Mouse (Mus musculus): ENCODE measurements around the gene Tmem270. TPM values are rescaled to one million over a fixed set of nuclear protein-coding genes. Genes with fewer than 3 reads are reported as not detected.

The Tmem270 gene
- polyA plus RNA-seq, 1 experiment from 2014 or later: not detected

DNA sequence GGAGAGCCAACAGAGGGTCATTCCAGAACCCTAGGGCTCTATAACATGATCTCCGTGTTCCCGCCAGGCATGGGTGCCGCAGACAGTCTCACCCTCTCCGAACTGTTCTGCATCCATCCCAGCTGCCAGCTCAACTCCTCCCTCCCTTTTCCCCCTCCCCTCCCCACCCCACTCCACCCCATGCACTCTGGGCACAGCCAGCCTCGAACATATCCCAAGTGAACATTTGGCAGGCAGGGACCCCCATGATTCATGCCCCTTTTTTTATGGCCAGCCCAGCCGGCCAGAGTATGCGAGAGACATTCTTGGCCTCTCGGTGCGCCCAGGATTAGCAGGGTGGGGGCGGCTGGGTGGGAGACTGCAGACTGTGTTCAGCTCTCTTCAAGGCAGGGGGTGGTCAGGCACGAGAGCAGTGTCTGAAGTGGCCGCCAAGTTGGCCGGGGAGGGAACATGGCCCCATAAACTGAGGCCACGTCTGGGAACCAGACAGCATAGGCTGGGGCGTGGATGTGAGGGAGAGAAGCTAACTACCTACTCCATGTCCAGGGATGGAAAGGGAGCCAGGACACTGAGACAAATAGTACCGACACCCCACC is 44.5 kb downstream of the Tmem270 start:
- H3K27ac ChIP-seq (replicated peaks): no peak overlapping the region
- H3K9ac ChIP-seq: no peak overlapping the region
- peaks cover 12% of the 10 kb centered on the region for H3K4me1 ChIP-seq
- WGBS: 73% methylated on average over 16 of the region's 16 CpGs
- no peak overlapping the region for H3K4me2 ChIP-seq
- no peaks in the 10 kb centered on the region for H3K36me3 ChIP-seq
- 0 out of 2 replicates have a peak, but pooled peaks cover 6% of the 10 kb centered on the region for H3K27me3 ChIP-seq (replicated peaks)
- ATAC-seq (ENCODE audit: extremely low read depth, insufficient number of reproducible peaks, low FRiP score, low TSS enrichment): no peak
- H3K9me3 ChIP-seq: no peaks in the 10 kb centered on the region
- no peak overlapping the region for H3K4me3 ChIP-seq

DNA sequence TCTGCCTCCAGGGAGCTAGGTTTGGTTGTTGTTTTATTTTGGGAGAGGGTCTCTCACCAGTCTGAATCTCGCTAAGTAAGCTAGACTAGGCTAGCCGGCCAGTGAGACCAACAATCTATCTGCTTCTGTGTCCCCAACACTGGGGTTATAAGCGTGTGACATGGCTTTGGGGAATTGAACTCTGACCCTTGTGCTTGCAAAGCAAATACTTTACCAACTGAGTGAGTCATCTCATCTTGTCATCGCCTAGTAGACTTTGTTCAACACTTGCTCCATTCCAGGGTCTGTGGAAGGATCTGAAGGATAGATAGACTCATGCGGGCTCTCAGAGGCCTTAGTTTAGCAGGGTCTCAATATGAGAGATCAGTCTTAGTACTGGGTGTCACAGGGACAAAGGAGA is 47.3 kb downstream of the Tmem270 start:
- Histone ChIP-seq H3K4me1 (no peaks in the 10 kb centered on the region), H3K27ac (replicated peaks) (no peak overlapping the region), H3K36me3 (no peaks in the 10 kb centered on the region), H3K27me3 (replicated peaks) (no peaks in the 10 kb centered on the region), H3K4me2 (no peak overlapping the region), H3K4me3 (no peak overlapping the region), H3K9ac (no peak overlapping the region), H3K9me3 (peaks cover 7% of the 10 kb centered on the region)
- no peak for ATAC-seq (ENCODE audit: extremely low read depth, insufficient number of reproducible peaks, low FRiP score, low TSS enrichment)
- 65% methylated on average over 5 of the region's 5 CpGs for WGBS

DNA sequence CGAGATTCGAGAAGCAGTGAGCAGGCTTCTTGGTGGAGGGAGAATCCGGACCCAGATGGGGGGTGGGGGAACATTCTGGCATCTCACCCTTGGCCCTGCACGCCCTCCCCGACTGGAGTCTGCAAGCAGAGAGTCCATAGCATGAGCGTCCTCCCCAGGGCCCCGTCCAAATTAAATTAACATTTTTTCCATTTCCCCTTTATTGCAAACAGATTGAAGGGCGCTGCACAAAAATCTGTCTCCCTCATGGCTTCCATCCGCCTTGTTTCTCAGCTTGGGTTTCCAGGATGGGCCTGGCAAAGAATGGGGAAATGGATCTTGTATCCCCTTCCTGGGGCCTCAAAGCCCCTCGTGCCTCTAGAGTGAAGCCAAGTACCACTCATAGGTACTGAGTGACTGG is 48.2 kb downstream of the Tmem270 start:
- Histone ChIP-seq H3K9ac (no peak overlapping the region), H3K27me3 (replicated peaks) (no peaks in the 10 kb centered on the region), H3K4me3 (no peak overlapping the region), H3K4me1 (no peaks in the 10 kb centered on the region), H3K9me3 (peaks cover 7% of the 10 kb centered on the region), H3K4me2 (no peak overlapping the region), H3K27ac (replicated peaks) (no peak overlapping the region), H3K36me3 (no peaks in the 10 kb centered on the region)
- ATAC-seq (ENCODE audit: extremely low read depth, insufficient number of reproducible peaks, low FRiP score, low TSS enrichment): no peak
- WGBS: 80% methylated on average over 10 of the region's 10 CpGs

DNA sequence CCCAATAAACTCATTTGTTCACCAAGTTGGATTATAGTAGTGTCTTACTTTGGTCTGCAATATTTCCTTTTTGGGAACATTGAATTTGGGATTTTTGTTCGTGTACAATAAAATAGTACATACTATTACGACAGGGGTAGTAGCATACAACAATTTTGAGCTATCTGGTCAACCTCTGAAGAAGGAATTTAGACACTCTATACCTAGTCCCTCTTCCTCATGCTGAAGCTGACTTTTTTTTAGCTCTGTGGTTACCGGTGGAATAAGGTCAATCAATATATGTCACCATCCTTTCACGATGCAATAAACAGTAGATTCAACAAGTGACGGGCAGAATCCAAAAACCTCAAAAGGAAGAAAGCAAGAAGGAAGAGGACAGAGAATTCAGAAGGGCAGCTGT is 53.7 kb downstream of the Tmem270 start:
- Histone ChIP-seq H3K27ac (replicated peaks) (no peak overlapping the region), H3K4me2 (no peak overlapping the region), H3K36me3 (no peaks in the 10 kb centered on the region), H3K9me3 (peaks cover 7% of the 10 kb centered on the region), H3K4me3 (no peak overlapping the region), H3K27me3 (replicated peaks) (no peaks in the 10 kb centered on the region), H3K9ac (no peak overlapping the region), H3K4me1 (no peaks in the 10 kb centered on the region)
- no peak for ATAC-seq (ENCODE audit: extremely low read depth, insufficient number of reproducible peaks, low FRiP score, low TSS enrichment)
- WGBS: 83% methylated on average over 5 of the region's 5 CpGs

Other genes with a start within 250 kb of the Tmem270 start
- 3.1 and 3.8 TPM in 2 replicates for gene Limk1, start 218.1 kb downstream of the Tmem270 start, polyA plus RNA-seq (2015; fragmentation: Nextera tagmentation; extraction: Ambion mirVana)
- 266 and 283 TPM in 2 replicates for gene Eln, start 159.4 kb downstream of the Tmem270 start, polyA plus RNA-seq (2015; fragmentation: Nextera tagmentation; extraction: Ambion mirVana)
- gene Cldn13, start 8.8 kb upstream of the Tmem270 start, polyA plus RNA-seq (2015; fragmentation: Nextera tagmentation; extraction: Ambion mirVana): 3.2 and 9.9 TPM in 2 replicates
- gene Mettl27, start 25.6 kb upstream of the Tmem270 start, polyA plus RNA-seq (2015; fragmentation: Nextera tagmentation; extraction: Ambion mirVana): 9.3 and 10.4 TPM in 2 replicates
- 1.6 and 1.7 TPM in 2 replicates for gene Cldn4, start 40.2 kb upstream of the Tmem270 start, polyA plus RNA-seq (2015; fragmentation: Nextera tagmentation; extraction: Ambion mirVana)
- gene Cldn3, start 79.5 kb upstream of the Tmem270 start, polyA plus RNA-seq (2015; fragmentation: Nextera tagmentation; extraction: Ambion mirVana): 6.3 and 7.0 TPM in 2 replicates
- gene Abhd11, start 102.4 kb upstream of the Tmem270 start, polyA plus RNA-seq (2015; fragmentation: Nextera tagmentation; extraction: Ambion mirVana): 59.1 and 65.8 TPM in 2 replicates
- gene Stx1a, start 116.7 kb upstream of the Tmem270 start, polyA plus RNA-seq (2015; fragmentation: Nextera tagmentation; extraction: Ambion mirVana): 8.2 and 8.3 TPM in 2 replicates
- 26.4 and 28.1 TPM in 2 replicates for gene Dnajc30, start 157.5 kb upstream of the Tmem270 start, polyA plus RNA-seq (2015; fragmentation: Nextera tagmentation; extraction: Ambion mirVana)
- gene Bud23, start 158.2 kb upstream of the Tmem270 start, polyA plus RNA-seq (2015; fragmentation: Nextera tagmentation; extraction: Ambion mirVana): 70.8 and 71.2 TPM in 2 replicates
- 3.0 and 3.3 TPM in 2 replicates for gene Vps37d, start 171.5 kb upstream of the Tmem270 start, polyA plus RNA-seq (2015; fragmentation: Nextera tagmentation; extraction: Ambion mirVana)
- gene Mlxipl, start 183.2 kb upstream of the Tmem270 start, polyA plus RNA-seq (2015; fragmentation: Nextera tagmentation; extraction: Ambion mirVana): 1.2 and 1.3 TPM in 2 replicates
- 18.0 and 18.1 TPM in 2 replicates for gene Tbl2, start 242.9 kb upstream of the Tmem270 start, polyA plus RNA-seq (2015; fragmentation: Nextera tagmentation; extraction: Ambion mirVana)